Mouse (Mus musculus): ENCODE data around the gene Prok2.

DNA sequence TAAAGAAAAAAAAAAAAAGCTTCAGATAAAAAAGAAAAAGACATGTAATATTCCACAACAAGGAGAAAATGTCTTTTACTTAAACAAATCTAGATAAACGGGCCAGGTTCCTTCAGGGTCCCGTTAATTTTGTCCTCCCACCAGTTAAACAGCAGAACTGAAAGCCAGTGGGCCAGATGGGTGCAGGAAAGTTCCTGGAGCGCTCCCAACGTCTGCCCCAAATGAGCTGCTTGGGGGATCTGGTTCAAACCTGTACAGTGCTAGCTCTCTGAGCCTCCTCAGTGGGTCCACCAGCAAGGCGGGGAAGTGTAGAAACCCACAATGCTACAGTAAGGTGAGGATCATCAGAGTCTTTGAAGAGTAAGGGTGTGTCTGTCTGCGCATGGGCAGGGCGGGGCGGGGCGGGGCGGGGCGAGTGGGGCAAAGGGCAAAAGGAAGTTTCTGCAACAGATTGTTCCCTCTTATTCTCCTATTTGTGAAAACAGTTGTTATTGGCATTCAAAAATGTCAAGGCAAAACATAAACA lies 14.6 kb downstream of the Prok2 start:
- TF ChIP-seq POLR2A (IDR thresholded peaks at IDR 0.05; ENCODE audit: low read depth, low read length), result no peak
- TF ChIP-seq CTCF (IDR thresholded peaks at IDR 0.05; ENCODE audit: extremely low read depth, insufficient read length, insufficient replicate concordance, low read depth, low read length), result no peak
